Mouse (Mus musculus) midbrain, embryonic 11.5 days (tissue): Measurements from ENCODE around the gene Fbxo34. TPM values are rescaled to one million over a fixed set of nuclear protein-coding genes. Genes with fewer than 3 reads are reported as not detected.
"Not testable (repeated sequence)": the region's sequence is repeated elsewhere in the genome, so short reads cannot be mapped to it uniquely, and the experiment has no call there.

Experiments
- ATAC-seq: fragments of 200-750 bp; cut with Nextera tagmentation; 2 replicates; pipeline ENCODE4 v1.8.0; 2017; ENCODE audit warnings: moderate TSS enrichment, moderate library complexity; ENCODE audit not compliant: low FRiP score
- DNase-seq: peaks from one replicate; pipeline ENCODE4 v3.0.0; 2015; ENCODE audit warnings: low spot score; ENCODE audit errors: missing footprints
- H3K27ac ChIP-seq: fragments of 300-500 bp; sonication (generic); 2 replicates; pipeline ENCODE4 v1.5.1; 2014; ENCODE audit warnings: low read depth, low read length
- H3K27me3 ChIP-seq: fragments of 300-500 bp; sonication (generic); 2 replicates; pipeline ENCODE4 v1.6.1; 2014; ENCODE audit warnings: mild to moderate bottlenecking, low read length, moderate library complexity, mixed read lengths; ENCODE audit not compliant: control insufficient read depth, insufficient read depth
- H3K36me3 ChIP-seq: fragments of 300-500 bp; sonication (generic); 2 replicates; pipeline ENCODE4 v1.6.1; 2014; ENCODE audit warnings: mild to moderate bottlenecking, low read length, moderate library complexity, mixed read lengths; ENCODE audit not compliant: control insufficient read depth, insufficient read depth
- H3K4me1 ChIP-seq: fragments of 300-500 bp; sonication (generic); 2 replicates; pipeline ENCODE4 v1.6.1; 2014; ENCODE audit warnings: low read length; ENCODE audit not compliant: control insufficient read depth, insufficient read depth
- H3K4me2 ChIP-seq: fragments of 300-500 bp; sonication (generic); 2 replicates; pipeline ENCODE4 v1.6.1; 2014; ENCODE audit warnings: mild to moderate bottlenecking, moderate library complexity
- H3K4me3 ChIP-seq: fragments of 300-500 bp; sonication (generic); 2 replicates; pipeline ENCODE4 v1.5.1; 2014; ENCODE audit warnings: low read depth, low read length
- H3K9ac ChIP-seq: fragments of 300-500 bp; sonication (generic); 2 replicates; pipeline ENCODE4 v1.6.1; 2014; ENCODE audit warnings: low read length
- H3K9me3 ChIP-seq: fragments of 300-500 bp; sonication (generic); 2 replicates; pipeline ENCODE4 v1.6.1; 2016; ENCODE audit warnings: low read length; ENCODE audit not compliant: control insufficient read depth
- WGBS: fragments of 180-500 bp; shearing (Covaris S2); extraction: QIAGEN DNeasy Blood & Tissue Kit; methylation state at CpG from one replicate; pipeline ENCODE4 v1.1.7; 2014; 5-methylcytosine and 5-hydroxymethylcytosine counted together
- polyA plus RNA-seq: library from polyadenylated mRNA; unstranded; fragments of >200 nt; fragmentation: Nextera tagmentation; extraction: Ambion mirVana; gene quantifications from 2 replicates; pipeline ENCODE4 v1.2.1, GENCODE M21; 2014

Gene Fbxo34
- polyA plus RNA-seq, 1 experiment from 2014 or later = 24.0 TPM

DNA sequence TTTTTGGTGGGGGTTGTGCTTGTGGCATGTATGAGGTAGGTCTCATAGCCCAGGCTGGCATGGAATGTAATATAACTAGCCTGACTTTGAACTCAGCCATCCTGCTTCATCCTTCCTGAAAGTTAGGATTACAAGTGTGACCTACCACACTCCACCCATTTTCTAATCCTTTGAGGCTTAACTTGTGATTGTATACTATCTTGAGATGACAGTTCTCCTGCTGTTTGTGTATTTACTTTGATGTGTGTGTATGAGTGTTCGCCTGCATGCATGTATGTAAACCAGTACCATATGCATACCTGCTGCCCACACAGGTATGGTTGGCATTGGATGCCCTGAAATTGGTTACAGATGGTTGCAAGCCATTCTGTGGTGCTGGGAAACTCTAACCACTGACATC, 71.4 kb downstream of the Fbxo34 start:
- 95% methylated on average over 1 of the region's 1 CpGs for WGBS
- no peak overlapping the region for H3K9ac ChIP-seq

DNA sequence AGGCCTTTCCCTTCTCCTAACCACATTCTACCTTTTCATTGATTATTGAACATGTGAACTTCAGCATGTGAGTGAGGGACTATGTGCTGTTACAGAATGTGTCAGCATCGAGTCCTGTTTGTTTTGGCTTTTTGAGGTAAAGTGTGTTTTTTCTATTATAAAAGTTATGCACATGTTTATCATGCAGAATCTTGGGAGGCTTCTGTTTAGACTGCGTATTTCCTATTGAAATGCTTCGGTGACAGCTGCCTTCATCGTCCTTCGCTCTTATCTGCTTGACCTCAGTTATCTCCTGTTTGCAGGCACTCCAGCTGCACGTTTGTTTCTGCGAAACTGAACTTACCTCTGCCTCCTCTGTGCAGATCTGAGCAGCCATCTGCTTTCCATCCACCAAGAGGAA, 72.1 kb downstream of the Fbxo34 start:
- no peak overlapping the region for H3K4me3 ChIP-seq
- no peak overlapping the region for H3K4me2 ChIP-seq
- H3K9ac ChIP-seq = no peak overlapping the region
- no peak for ATAC-seq
- H3K36me3 ChIP-seq = no peaks in the 10 kb centered on the region
- no peaks in the 10 kb centered on the region for H3K27me3 ChIP-seq
- no peak overlapping the region for H3K27ac ChIP-seq
- DNase-seq = no peak
- H3K9me3 ChIP-seq = no peaks in the 10 kb centered on the region
- H3K4me1 ChIP-seq = no peaks in the 10 kb centered on the region
- WGBS = 90% methylated on average over 7 of the region's 7 CpGs

More for the DNA sequence above, 71.4 kb downstream of the Fbxo34 start:
- DNase-seq (no peak), ATAC-seq (no peak)
- H3K27ac ChIP-seq = no peak overlapping the region
- no peaks in the 10 kb centered on the region for H3K36me3 ChIP-seq
- no peak overlapping the region for H3K4me2 ChIP-seq
- no peaks in the 10 kb centered on the region for H3K9me3 ChIP-seq
- no peaks in the 10 kb centered on the region for H3K27me3 ChIP-seq
- no peaks in the 10 kb centered on the region for H3K4me1 ChIP-seq
- H3K4me3 ChIP-seq = no peak overlapping the region

DNA sequence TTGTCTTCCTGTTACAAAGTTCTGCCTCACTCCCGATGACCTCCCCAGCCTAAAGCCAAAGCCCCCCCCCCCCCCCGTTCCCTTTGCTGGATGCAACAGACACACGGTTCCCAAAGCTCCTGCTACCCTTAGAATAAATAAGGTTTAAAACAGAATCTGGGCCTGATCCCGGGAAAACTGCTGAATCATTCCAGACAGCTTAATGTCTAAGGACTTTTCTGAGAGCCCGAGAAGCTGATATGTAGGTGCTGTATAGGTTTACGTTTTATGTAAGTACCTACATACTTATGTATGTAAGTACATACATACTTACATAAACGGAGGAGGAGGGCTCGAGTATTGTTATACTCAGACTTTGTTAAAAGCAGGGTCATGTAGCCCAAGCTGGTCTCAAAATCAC, 75.2 kb downstream of the Fbxo34 start:
- Histone ChIP-seq H3K4me2 (no peak overlapping the region), H3K9ac (no peak overlapping the region), H3K27ac (no peak overlapping the region), H3K4me3 (no peak overlapping the region), H3K27me3 (no peaks in the 10 kb centered on the region), H3K9me3 (no peaks in the 10 kb centered on the region), H3K4me1 (no peaks in the 10 kb centered on the region), H3K36me3 (no peaks in the 10 kb centered on the region)
- WGBS = 81% methylated on average over 8 of the region's 8 CpGs
- DNase-seq (no peak), ATAC-seq (no peak)

DNA sequence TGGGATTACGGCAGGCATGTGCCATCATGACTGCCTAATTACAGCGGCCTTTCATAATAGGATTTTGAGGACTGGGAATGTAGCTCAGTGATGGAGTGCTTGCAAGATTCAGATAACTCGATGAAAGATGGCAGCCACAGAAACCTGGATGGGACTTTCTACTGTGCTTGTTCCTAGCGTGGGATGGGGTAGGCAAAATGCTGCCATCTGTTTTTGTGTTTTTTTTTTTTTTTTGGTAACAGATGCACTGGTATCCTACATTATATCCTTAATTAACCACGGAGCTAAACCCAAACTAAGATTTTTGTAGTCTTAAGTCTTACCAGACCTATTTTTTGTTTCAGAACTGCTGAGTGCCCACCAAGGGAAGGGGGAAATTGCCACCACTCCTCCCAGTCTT, 75.6 kb downstream of the Fbxo34 start:
- Histone ChIP-seq H3K4me1 (no peaks in the 10 kb centered on the region), H3K36me3 (no peaks in the 10 kb centered on the region), H3K4me3 (no peak overlapping the region), H3K9ac (no peak overlapping the region), H3K4me2 (no peak overlapping the region), H3K9me3 (no peaks in the 10 kb centered on the region), H3K27me3 (no peaks in the 10 kb centered on the region), H3K27ac (no peak overlapping the region)
- DNase-seq = no peak
- 88% methylated on average over 5 of the region's 5 CpGs for WGBS
- ATAC-seq = no peak

DNA sequence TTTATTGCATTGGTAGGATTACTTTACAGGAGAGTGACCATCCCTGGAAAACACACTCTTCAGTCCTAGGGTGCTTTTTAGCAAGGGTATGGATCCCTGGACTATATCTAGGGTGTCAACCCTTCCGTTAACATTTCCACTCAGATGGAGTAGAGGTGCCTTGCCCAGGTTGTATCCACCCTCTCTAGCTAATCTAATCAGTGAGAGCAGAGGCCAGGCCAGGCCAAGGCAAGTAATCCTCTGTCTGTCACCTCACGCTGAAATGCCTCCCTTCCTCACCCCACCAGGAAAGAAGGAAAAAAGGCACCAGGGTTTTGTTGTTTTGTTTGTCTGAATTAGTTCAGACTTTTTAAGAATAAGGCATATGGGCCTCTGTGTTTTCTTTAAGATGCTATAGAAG, 77.6 kb downstream of the Fbxo34 start:
- ATAC-seq (no peak), DNase-seq (no peak)
- WGBS = 93% methylated on average over 2 of the region's 2 CpGs
- Histone ChIP-seq H3K36me3 (no peaks in the 10 kb centered on the region), H3K4me1 (no peaks in the 10 kb centered on the region), H3K4me2 (no peak overlapping the region), H3K4me3 (no peak overlapping the region), H3K9me3 (no peaks in the 10 kb centered on the region), H3K9ac (no peak overlapping the region), H3K27me3 (no peaks in the 10 kb centered on the region), H3K27ac (no peak overlapping the region)

DNA sequence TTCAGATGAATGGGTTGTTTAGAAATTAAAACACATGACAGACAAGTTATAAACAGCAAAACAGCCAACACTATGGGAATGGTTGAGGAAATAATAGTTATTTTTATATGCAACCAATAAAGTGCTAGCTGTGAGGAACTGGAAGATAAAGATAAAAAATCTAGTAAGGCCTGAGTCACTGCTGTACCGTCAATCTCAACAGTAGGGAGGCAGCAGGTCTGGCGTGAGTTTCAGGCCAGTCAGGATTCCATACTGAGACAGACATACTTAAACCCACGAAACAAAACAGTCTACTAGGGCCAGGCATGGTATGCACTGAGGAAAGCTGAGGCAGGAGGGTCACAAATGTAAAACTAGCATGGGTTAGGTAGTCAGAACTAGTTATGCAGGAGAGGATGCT, 78.1 kb downstream of the Fbxo34 start:
- no peaks in the 10 kb centered on the region for H3K9me3 ChIP-seq
- no peaks in the 10 kb centered on the region for H3K36me3 ChIP-seq
- ATAC-seq (no peak), DNase-seq (no peak)
- no peak overlapping the region for H3K4me2 ChIP-seq
- WGBS = 80% methylated on average over 3 of the region's 3 CpGs
- no peaks in the 10 kb centered on the region for H3K4me1 ChIP-seq
- no peak overlapping the region for H3K27ac ChIP-seq
- H3K9ac ChIP-seq = no peak overlapping the region
- H3K4me3 ChIP-seq = no peak overlapping the region
- H3K27me3 ChIP-seq = no peaks in the 10 kb centered on the region

DNA sequence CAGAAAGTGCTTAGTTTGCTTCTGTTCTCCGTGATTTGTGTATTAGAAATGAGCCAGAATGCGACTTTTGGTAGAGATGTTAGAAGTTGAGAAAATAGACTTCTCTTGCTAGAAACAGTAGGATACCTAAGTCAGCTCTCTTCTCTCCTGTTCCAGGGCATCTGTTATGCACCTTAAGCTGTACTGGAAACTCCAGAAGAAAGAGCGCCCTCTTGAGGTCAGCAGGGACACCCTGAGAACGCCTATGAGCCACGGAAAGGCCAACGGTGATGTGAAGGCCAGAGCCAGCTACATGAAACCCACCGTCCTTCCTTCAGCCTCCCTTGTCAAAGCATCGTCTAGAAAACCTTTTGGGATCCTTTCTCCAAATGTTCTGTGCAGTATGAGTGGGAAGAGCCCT, 78.8 kb downstream of the Fbxo34 start:
- no peak overlapping the region for H3K4me3 ChIP-seq
- H3K27me3 ChIP-seq = no peaks in the 10 kb centered on the region
- H3K9me3 ChIP-seq = no peaks in the 10 kb centered on the region
- H3K9ac ChIP-seq = no peak overlapping the region
- WGBS = 49% methylated on average over 8 of the region's 8 CpGs
- peak; percentile 88 for DNase-seq
- H3K36me3 ChIP-seq = no peaks in the 10 kb centered on the region
- 0 out of 2 replicates have a peak, but pooled peaks have one; percentile 53 for ATAC-seq
- no peak overlapping the region for H3K27ac ChIP-seq
- H3K4me2 ChIP-seq = no peak overlapping the region
- no peaks in the 10 kb centered on the region for H3K4me1 ChIP-seq

DNA sequence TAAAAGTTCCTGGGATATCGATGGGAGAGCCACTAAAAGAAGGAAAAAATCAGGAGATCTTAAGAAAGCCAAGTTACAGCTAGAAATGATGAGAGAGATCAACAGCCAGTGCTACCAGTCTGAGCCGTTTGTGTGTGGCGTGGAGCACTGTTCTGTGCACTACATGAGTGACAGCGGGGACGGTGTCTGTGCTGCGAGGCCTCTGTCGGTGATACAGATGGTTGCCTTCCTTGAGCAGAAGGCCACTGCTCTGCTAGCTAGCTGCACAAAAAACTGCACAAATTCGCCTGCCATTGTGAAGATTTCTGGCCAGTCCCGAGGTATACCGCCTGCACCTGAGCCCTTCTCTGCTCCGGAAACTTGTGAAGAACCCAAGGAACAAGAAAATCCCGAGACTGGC, 79.4 kb downstream of the Fbxo34 start:
- H3K36me3 ChIP-seq, H3K4me2 ChIP-seq, ATAC-seq, DNase-seq, H3K9me3 ChIP-seq, H3K4me3 ChIP-seq, H3K27ac ChIP-seq, H3K27me3 ChIP-seq, H3K4me1 ChIP-seq, H3K9ac ChIP-seq: not testable (repeated sequence)
- 92% methylated on average over 11 of the region's 12 CpGs for WGBS

DNA sequence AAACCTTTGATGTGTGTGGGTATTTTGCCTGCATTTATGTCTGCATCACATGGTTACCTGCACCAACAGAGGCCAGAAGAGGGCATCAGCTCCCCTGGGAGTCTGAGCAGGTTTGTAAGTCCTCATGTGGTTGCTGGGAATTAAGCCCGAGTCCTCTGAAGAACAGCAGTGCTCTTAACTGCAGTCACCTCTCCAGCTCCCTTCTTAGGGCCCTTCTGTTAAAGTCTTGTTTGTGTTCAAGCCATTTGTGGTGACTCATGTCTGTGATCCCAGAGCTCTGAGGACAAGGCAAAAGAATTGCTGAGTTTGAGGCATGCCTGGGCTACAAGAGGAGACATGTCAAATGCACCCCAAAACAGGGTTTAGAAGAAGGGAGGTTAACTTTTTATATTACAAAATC, 82.3 kb downstream of the Fbxo34 start:
- no peaks in the 10 kb centered on the region for H3K4me1 ChIP-seq
- 76% methylated on average over 1 of the region's 1 CpGs for WGBS
- no peak for ATAC-seq
- H3K9ac ChIP-seq = no peak overlapping the region
- H3K36me3 ChIP-seq = no peaks in the 10 kb centered on the region
- no peak overlapping the region for H3K4me2 ChIP-seq
- no peaks in the 10 kb centered on the region for H3K9me3 ChIP-seq
- no peak for DNase-seq
- H3K27ac ChIP-seq = no peak overlapping the region
- H3K4me3 ChIP-seq = no peak overlapping the region
- no peaks in the 10 kb centered on the region for H3K27me3 ChIP-seq
